Mouse (Mus musculus) erythroblast, embryonic 14.5 days (primary cell): ENCODE measurements around the gene Vsig10. TPM values are rescaled to one million over a fixed set of nuclear protein-coding genes. Genes with fewer than 3 reads are reported as not detected.
A peak's percentile ranks its signal among the peaks of the same experiment; 100 is the strongest.

Experiments
- H3K27me3 ChIP-seq: 2 replicates; pipeline ENCODE4 v1.6.1; 2012; ENCODE audit warnings: inconsistent platforms; ENCODE audit not compliant: control insufficient read depth
- H3K36me3 ChIP-seq: 2 replicates; pipeline ENCODE4 v1.6.1; 2012; ENCODE audit warnings: mild to moderate bottlenecking, inconsistent platforms; ENCODE audit not compliant: control insufficient read depth
- H3K4me1 ChIP-seq: 2 replicates; pipeline ENCODE4 v1.6.1; 2012; ENCODE audit warnings: inconsistent platforms; ENCODE audit not compliant: control insufficient read depth
- H3K4me3 ChIP-seq: replicated peaks from 2 replicates; pipeline ENCODE3; 2012; ENCODE audit warnings: moderate library complexity, mild to moderate bottlenecking, inconsistent platforms
- H3K9me3 ChIP-seq: 2 replicates; pipeline ENCODE4 v1.6.1; 2012; ENCODE audit warnings: low read length, inconsistent platforms, mixed read lengths; ENCODE audit not compliant: control insufficient read depth
- GATA1 ChIP-seq: IDR thresholded peaks from 2 replicates; pipeline ENCODE4 v1.6.1; 2012; ENCODE audit warnings: low read length, inconsistent platforms, mixed read lengths
- TAL1 ChIP-seq: IDR thresholded peaks from 3 replicates; pipeline ENCODE4 v1.6.1; 2012; ENCODE audit warnings: low read length, inconsistent platforms, mixed read lengths
- polyA plus RNA-seq: library from polyadenylated mRNA; stranded (reverse); fragments of >175 nt; gene quantifications from 2 replicates; pipeline ENCODE4 v1.2.3, GENCODE M21; 2012

Vsig10 gene
- not detected in 2 replicates for polyA plus RNA-seq

DNA sequence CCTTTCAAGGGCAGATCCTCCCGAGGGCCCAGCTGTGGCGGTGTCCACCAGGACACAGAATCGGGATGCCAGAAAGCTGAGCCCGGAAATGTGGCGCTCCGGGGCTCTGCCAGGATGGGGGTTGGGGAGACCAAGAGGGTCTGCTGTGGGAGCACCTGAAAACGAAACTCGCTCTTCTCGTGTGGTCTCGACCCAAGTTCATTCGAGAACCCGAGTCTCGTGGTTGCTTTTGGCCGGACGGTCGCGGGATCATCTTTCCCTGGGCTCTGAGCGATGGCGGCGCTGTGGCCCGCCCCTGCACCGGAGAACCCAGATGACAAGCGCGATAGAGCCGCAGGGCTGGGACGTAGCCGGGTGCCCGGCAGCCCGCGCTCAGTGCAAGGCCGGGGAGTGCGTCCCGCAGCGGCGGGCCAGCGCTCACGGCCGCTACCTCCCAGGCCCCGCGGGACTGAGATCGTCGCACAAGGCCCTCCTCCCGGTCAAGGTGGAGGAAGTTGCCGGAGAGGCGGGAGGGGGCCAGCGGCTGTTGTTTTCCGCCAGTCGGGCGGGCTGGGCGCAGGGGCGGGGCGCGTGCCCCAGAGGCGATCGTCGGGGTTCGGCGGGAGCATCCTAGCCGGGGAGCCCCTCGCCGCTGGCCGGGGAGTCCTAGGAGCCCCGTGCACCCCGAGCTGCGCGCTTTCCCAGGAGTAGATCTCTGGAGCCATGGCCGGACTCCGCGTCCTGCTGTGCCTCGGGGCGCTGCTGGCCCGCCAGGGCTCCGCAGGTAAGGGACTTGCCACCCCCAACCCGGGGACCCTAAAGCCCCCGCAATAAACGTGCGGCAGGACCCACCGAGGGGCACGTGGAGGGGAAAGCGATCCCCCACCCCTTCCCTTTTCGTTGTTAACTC, at the start of gene Vsig10:
Vsig10 (plus strand) TSS at position 343 of the 889 bp plus-strand sequence.
- TF ChIP-seq GATA1 (no peak), TAL1 (no peak)
- Histone ChIP-seq H3K4me1 (peaks cover 19% of the 10 kb centered on the region), H3K27me3 (peaks cover 77% of the 10 kb centered on the region), H3K4me3 (peak within 1 kb of the TSS; percentile 60), H3K36me3 (no peaks in the 10 kb centered on the region), H3K9me3 (no peaks in the 10 kb centered on the region; the same call in 1 of the 2 replicates)

GRCm38 (mm10) chr5:117269395-117269794, 49.5 kb upstream of the Vsig10 start:
- no peaks in the 10 kb centered on the region for H3K9me3 ChIP-seq
- no peaks in the 10 kb centered on the region for H3K4me1 ChIP-seq
- no peaks in the 10 kb centered on the region for H3K27me3 ChIP-seq
- no peak overlapping the region for H3K4me3 ChIP-seq
- TF ChIP-seq TAL1, result no peak
- TF ChIP-seq GATA1, result no peak
- peaks cover 96% of the 10 kb centered on the region for H3K36me3 ChIP-seq

DNA sequence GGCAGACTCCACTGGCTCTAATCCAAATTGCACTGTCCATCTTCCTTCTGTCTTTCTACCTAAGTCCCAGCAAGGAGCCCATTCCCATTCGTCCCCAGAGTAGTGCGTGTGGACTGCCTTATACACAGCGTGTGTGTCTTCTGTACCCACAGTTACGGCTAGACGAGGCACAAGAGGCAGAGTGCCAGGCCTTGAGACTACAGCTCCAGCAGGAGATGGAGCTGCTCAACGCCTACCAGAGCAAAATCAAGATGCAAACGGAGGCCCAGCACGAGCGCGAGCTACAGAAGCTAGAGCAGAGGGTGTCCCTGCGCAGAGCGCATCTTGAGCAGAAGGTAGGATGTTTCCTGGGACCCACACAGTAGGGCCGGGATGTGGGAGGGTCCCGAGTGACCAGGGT, 46.9 kb upstream of the Vsig10 start:
- no peaks in the 10 kb centered on the region for H3K4me1 ChIP-seq
- H3K4me3 ChIP-seq, result no peak overlapping the region
- no peaks in the 10 kb centered on the region for H3K9me3 ChIP-seq
- H3K27me3 ChIP-seq, result no peaks in the 10 kb centered on the region
- H3K36me3 ChIP-seq, result peaks cover 77% of the 10 kb centered on the region
- TF ChIP-seq GATA1 (no peak), TAL1 (no peak)

DNA sequence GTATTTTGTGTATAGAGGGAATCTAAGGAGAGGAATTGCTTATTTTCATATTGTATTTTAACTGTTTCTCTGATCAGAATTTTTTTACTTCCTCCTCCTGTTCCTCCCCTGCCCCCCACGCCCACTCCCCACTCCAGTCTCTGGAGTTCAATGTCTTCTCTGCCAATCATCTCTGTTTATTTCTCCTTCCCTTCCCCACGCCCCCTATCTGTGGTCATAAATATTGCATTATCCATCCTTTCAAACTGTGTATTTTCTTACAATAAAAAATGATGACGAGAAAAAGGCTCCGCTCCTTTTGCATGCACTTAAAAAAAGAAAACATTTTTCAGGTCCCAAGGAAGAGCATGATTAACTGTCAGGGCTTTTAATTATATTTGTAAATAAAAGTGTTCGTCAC, 44.1 kb upstream of the Vsig10 start:
- peaks cover 48% of the 10 kb centered on the region for H3K36me3 ChIP-seq
- peaks cover 3% of the 10 kb centered on the region for H3K9me3 ChIP-seq
- no peaks in the 10 kb centered on the region for H3K27me3 ChIP-seq
- H3K4me1 ChIP-seq, result peaks cover 2% of the 10 kb centered on the region
- TF ChIP-seq GATA1 (no peak), TAL1 (no peak)
- H3K4me3 ChIP-seq, result no peak overlapping the region

GRCm38 (mm10) chr5:117277784-117278183, 41.1 kb upstream of the Vsig10 start:
- no peaks in the 10 kb centered on the region for H3K27me3 ChIP-seq
- TF ChIP-seq TAL1 (no peak), GATA1 (no peak)
- peaks cover 32% of the 10 kb centered on the region for H3K36me3 ChIP-seq
- peaks cover 3% of the 10 kb centered on the region for H3K9me3 ChIP-seq
- peaks cover 12% of the 10 kb centered on the region for H3K4me1 ChIP-seq
- H3K4me3 ChIP-seq, result no peak overlapping the region

DNA sequence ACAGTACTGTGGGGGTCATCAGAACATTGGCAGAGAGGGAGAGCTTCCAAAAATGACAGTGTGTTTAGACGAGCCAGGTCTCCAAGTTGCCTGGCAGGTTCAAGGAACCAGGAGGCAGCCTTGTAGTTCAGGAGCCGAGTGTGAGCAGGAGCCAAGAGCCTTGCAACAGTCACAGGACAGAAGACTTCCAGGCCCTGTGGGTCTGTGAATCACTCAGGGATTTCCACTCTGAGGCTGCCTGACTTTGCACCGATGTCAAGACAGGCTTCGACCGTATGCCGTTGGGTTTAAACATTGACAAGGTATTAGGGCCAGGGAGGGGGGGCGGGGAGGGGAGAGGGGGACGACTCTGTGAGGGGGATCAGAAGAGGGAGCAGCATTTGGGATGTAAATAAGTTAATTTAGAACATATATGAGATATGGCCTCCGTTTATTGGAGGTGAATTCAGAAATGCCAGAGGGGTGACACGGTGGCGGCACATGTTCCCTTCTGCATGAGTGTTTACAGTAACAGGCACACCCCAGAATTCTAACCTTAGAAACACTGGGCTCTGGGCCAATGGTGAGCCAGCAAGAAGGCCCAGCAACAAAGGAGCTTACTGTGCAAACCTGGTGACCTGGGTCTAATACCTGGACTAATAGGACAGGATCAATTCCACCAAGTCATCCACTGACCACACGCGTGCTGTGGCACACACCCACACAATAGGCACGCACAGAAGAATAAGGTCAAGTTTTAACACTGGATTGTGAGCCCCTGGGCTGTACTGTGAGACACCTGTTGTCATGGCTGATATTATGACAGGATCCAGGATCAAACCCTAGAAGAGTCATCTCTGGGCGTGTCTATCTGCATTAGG, 39.8 kb upstream of the Vsig10 start:
- Histone ChIP-seq H3K4me3 (no peak overlapping the region), H3K9me3 (peaks cover 3% of the 10 kb centered on the region), H3K4me1 (peaks cover 14% of the 10 kb centered on the region), H3K27me3 (no peaks in the 10 kb centered on the region), H3K36me3 (peaks cover 26% of the 10 kb centered on the region)
- TF ChIP-seq GATA1 (no peak), TAL1 (no peak)

- Histone ChIP-seq H3K9me3 (peaks cover 3% of the 10 kb centered on the region), H3K36me3 (peaks cover 28% of the 10 kb centered on the region), H3K4me1 (peaks cover 18% of the 10 kb centered on the region), H3K27me3 (no peaks in the 10 kb centered on the region), H3K4me3 (no peak overlapping the region)
- no peak for TF ChIP-seq TAL1
- no peak for TF ChIP-seq GATA1
Observed at GRCm38 (mm10) chr5:117279669-117280050, 39.2 kb upstream of the Vsig10 start.

GRCm38 (mm10) chr5:117281536-117281935, 37.3 kb upstream of the Vsig10 start:
- no peak for TF ChIP-seq TAL1
- no peak for TF ChIP-seq GATA1
- Histone ChIP-seq H3K27me3 (no peaks in the 10 kb centered on the region), H3K9me3 (peaks cover 3% of the 10 kb centered on the region), H3K4me1 (peaks cover 33% of the 10 kb centered on the region), H3K4me3 (no peak overlapping the region), H3K36me3 (peaks cover 35% of the 10 kb centered on the region)

GRCm38 (mm10) chr5:117282360-117282759, 36.5 kb upstream of the Vsig10 start:
- peaks cover 3% of the 10 kb centered on the region for H3K9me3 ChIP-seq
- peaks cover 35% of the 10 kb centered on the region for H3K36me3 ChIP-seq
- H3K4me3 ChIP-seq, result no peak overlapping the region

More at GRCm38 (mm10) chr5:117282360-117282759, 36.5 kb upstream of the Vsig10 start:
- Histone ChIP-seq H3K27me3 (no peaks in the 10 kb centered on the region), H3K4me1 (peaks cover 40% of the 10 kb centered on the region)
- no peak for TF ChIP-seq GATA1
- no peak for TF ChIP-seq TAL1
